Mouse (Mus musculus): Measurements from ENCODE around the gene Taar7b. TPM values are rescaled to one million over a fixed set of nuclear protein-coding genes. Genes with fewer than 3 reads are reported as not detected.

The Taar7b gene
- polyA plus RNA-seq, 1 experiment: not detected

DNA sequence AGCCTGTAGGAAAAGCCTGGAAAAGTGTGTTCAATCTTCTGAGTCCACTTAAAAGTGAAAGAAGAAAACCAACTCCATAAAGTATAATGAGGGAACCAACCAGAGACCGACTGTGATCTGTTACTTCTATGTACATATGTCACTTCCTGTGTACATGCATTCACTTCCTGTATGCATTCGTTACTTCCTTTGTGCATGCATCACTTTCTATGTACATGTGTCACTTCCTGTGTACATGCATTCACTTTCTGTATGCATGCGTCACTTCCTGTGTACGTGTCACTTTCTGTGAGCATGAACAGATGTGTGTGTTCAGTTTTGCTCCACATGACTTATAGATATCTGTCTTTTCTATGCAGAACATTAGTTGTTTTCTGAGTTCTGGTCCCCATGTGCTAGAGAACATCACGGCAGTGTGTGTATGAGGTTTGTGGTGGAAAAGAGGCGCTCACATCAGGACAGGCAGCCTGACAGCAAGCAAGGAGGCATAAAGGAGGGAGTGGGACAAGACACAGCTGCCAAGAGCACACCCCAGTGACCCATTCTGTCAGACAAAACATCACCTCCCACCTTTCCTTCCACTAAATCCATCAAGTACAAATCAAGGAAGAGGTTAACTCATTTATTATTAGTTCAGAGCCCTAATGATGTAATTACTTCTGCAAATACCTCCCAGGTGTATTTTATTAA is 34.7 kb upstream of the Taar7b start:
- TF ChIP-seq MYOD1 (IDR thresholded peaks at IDR 0.05; ENCODE audit: control insufficient read depth in 1 of 3, insufficient read length in 2 of 3, low read depth in 2 of 3): no peak
- TF ChIP-seq TCF3 (IDR thresholded peaks at IDR 0.05; ENCODE audit: insufficient read length, low read depth): no peak
- TF ChIP-seq POLR2A (IDR thresholded peaks at IDR 0.05; ENCODE audit: insufficient read length, low read depth): no peak
- no peak for TF ChIP-seq USF1 (IDR thresholded peaks at IDR 0.05; ENCODE audit: low read depth)
- TF ChIP-seq E2F4 (IDR thresholded peaks at IDR 0.05; ENCODE audit: insufficient read depth): no peak
- no peak for TF ChIP-seq MYOG (IDR thresholded peaks at IDR 0.05; ENCODE audit: control insufficient read depth in 1 of 3, insufficient read depth in 1 of 3, insufficient read length in 2 of 3, low read depth in 2 of 3)
- no peak for TF ChIP-seq CEBPB (IDR thresholded peaks at IDR 0.05; ENCODE audit: insufficient read depth, poor library complexity, severe bottlenecking)
- no peak for TF ChIP-seq POLR2AphosphoS2 (IDR thresholded peaks at IDR 0.05; ENCODE audit: insufficient read length, low read depth)
- no peak for TF ChIP-seq TCF12 (IDR thresholded peaks at IDR 0.05; ENCODE audit: insufficient read depth, poor library complexity, severe bottlenecking)
- no peak for TF ChIP-seq REST (IDR thresholded peaks at IDR 0.05; ENCODE audit: insufficient read depth, insufficient read length)
- TF ChIP-seq SRF (IDR thresholded peaks at IDR 0.05; ENCODE audit: control insufficient read depth, insufficient read length, low read depth): no peak
- no peak for TF ChIP-seq MAX (IDR thresholded peaks at IDR 0.05; ENCODE audit: low read depth)
- Histone ChIP-seq H3K4me3 (no peak overlapping the region), H3K4me2 (ENCODE audit: low read depth) (no peak overlapping the region), H3K36me3 (ENCODE audit: control insufficient read depth, insufficient read depth) (no peaks in the 10 kb centered on the region), H3K79me2 (ENCODE audit: control insufficient read depth, insufficient read depth) (no peaks in the 10 kb centered on the region), H3K27me3 (ENCODE audit: control insufficient read depth, insufficient read depth, insufficient read length) (peaks cover 5% of the 10 kb centered on the region), H3ac (ENCODE audit: control insufficient read depth, insufficient read length) (no peak overlapping the region)

DNA sequence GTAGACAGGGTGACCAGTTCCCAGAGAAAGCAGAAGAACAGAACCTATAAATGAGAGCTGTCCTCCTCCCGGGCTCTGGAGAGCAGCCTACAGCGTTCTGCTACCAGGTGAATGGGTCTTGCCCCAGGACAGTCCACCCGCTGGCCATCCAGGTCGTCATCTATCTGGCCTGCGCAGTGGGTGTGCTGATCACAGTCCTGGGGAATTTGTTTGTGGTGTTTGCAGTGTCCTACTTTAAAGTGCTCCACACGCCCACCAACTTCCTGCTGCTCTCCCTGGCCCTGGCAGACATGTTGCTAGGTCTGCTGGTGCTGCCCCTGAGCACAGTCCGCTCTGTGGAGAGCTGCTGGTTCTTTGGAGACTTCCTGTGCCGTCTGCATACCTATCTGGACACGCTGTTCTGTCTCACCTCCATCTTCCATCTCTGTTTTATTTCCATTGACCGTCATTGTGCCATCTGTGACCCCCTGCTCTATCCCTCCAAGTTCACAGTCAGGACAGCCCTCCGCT is 29.0 kb upstream of the Taar7b start, which contains the start of gene Taar5:
Gene Taar5 (plus strand): TSS at position 51 of the 510 bp plus-strand sequence.
- no peaks in the 10 kb centered on the region for H3K79me2 ChIP-seq (ENCODE audit: control insufficient read depth, insufficient read depth)
- no peak for TF ChIP-seq POLR2AphosphoS2 (IDR thresholded peaks at IDR 0.05; ENCODE audit: insufficient read length, low read depth)
- no peak for TF ChIP-seq E2F4 (IDR thresholded peaks at IDR 0.05; ENCODE audit: insufficient read depth)
- TF ChIP-seq REST (IDR thresholded peaks at IDR 0.05; ENCODE audit: insufficient read depth, insufficient read length): no peak
- no peak for TF ChIP-seq POLR2A (IDR thresholded peaks at IDR 0.05; ENCODE audit: insufficient read length, low read depth)
- no peak for TF ChIP-seq MAX (IDR thresholded peaks at IDR 0.05; ENCODE audit: low read depth)
- no peak for TF ChIP-seq CEBPB (IDR thresholded peaks at IDR 0.05; ENCODE audit: insufficient read depth, poor library complexity, severe bottlenecking)
- no peak for TF ChIP-seq TCF3 (IDR thresholded peaks at IDR 0.05; ENCODE audit: insufficient read length, low read depth)
- TF ChIP-seq TCF12 (IDR thresholded peaks at IDR 0.05; ENCODE audit: insufficient read depth, poor library complexity, severe bottlenecking): no peak
- TF ChIP-seq MYOG (IDR thresholded peaks at IDR 0.05; ENCODE audit: control insufficient read depth in 1 of 3, insufficient read depth in 1 of 3, insufficient read length in 2 of 3, low read depth in 2 of 3): no peak
- TF ChIP-seq MYOD1 (IDR thresholded peaks at IDR 0.05; ENCODE audit: control insufficient read depth in 1 of 3, insufficient read length in 2 of 3, low read depth in 2 of 3): no peak
- no peak for TF ChIP-seq USF1 (IDR thresholded peaks at IDR 0.05; ENCODE audit: low read depth)
- TF ChIP-seq SRF (IDR thresholded peaks at IDR 0.05; ENCODE audit: control insufficient read depth, insufficient read length, low read depth): no peak
- H3K4me2 ChIP-seq (ENCODE audit: low read depth): no peak within 1 kb of the TSS
- H3K4me3 ChIP-seq: no peak within 1 kb of the TSS
- H3K27me3 ChIP-seq (ENCODE audit: control insufficient read depth, insufficient read depth, insufficient read length): peaks cover 9% of the 10 kb centered on the region
- H3K36me3 ChIP-seq (ENCODE audit: control insufficient read depth, insufficient read depth): no peaks in the 10 kb centered on the region
- H3ac ChIP-seq (ENCODE audit: control insufficient read depth, insufficient read length): no peak within 1 kb of the TSS

DNA sequence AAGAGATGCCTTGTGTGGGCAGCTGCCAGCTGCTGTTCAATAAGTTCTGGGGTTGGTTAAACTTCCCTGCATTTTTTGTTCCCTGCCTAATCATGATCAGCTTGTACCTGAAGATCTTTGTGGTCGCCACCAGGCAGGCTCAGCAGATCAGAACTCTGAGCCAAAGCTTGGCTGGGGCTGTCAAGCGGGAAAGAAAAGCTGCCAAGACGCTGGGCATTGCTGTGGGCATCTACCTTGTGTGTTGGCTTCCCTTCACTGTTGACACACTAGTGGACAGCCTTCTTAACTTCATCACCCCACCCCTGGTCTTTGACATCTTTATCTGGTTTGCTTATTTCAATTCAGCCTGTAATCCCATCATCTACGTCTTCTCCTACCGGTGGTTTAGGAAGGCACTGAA is 28.5 kb upstream of the Taar7b start:
- H3K79me2 ChIP-seq (ENCODE audit: control insufficient read depth, insufficient read depth): no peaks in the 10 kb centered on the region
- no peak overlapping the region for H3K4me3 ChIP-seq
- peaks cover 9% of the 10 kb centered on the region for H3K27me3 ChIP-seq (ENCODE audit: control insufficient read depth, insufficient read depth, insufficient read length)
- no peaks in the 10 kb centered on the region for H3K36me3 ChIP-seq (ENCODE audit: control insufficient read depth, insufficient read depth)
- no peak overlapping the region for H3ac ChIP-seq (ENCODE audit: control insufficient read depth, insufficient read length)
- TF ChIP-seq MAX (IDR thresholded peaks at IDR 0.05; ENCODE audit: low read depth) (no peak), POLR2AphosphoS2 (IDR thresholded peaks at IDR 0.05; ENCODE audit: insufficient read length, low read depth) (no peak), E2F4 (IDR thresholded peaks at IDR 0.05; ENCODE audit: insufficient read depth) (no peak), SRF (IDR thresholded peaks at IDR 0.05; ENCODE audit: control insufficient read depth, insufficient read length, low read depth) (no peak), MYOD1 (IDR thresholded peaks at IDR 0.05; ENCODE audit: control insufficient read depth in 1 of 3, insufficient read length in 2 of 3, low read depth in 2 of 3) (no peak), REST (IDR thresholded peaks at IDR 0.05; ENCODE audit: insufficient read depth, insufficient read length) (no peak), CEBPB (IDR thresholded peaks at IDR 0.05; ENCODE audit: insufficient read depth, poor library complexity, severe bottlenecking) (no peak), USF1 (IDR thresholded peaks at IDR 0.05; ENCODE audit: low read depth) (no peak), TCF3 (IDR thresholded peaks at IDR 0.05; ENCODE audit: insufficient read length, low read depth) (no peak), POLR2A (IDR thresholded peaks at IDR 0.05; ENCODE audit: insufficient read length, low read depth) (no peak), MYOG (IDR thresholded peaks at IDR 0.05; ENCODE audit: control insufficient read depth in 1 of 3, insufficient read depth in 1 of 3, insufficient read length in 2 of 3, low read depth in 2 of 3) (no peak), TCF12 (IDR thresholded peaks at IDR 0.05; ENCODE audit: insufficient read depth, poor library complexity, severe bottlenecking) (no peak)
- H3K4me2 ChIP-seq (ENCODE audit: low read depth): no peak overlapping the region

DNA sequence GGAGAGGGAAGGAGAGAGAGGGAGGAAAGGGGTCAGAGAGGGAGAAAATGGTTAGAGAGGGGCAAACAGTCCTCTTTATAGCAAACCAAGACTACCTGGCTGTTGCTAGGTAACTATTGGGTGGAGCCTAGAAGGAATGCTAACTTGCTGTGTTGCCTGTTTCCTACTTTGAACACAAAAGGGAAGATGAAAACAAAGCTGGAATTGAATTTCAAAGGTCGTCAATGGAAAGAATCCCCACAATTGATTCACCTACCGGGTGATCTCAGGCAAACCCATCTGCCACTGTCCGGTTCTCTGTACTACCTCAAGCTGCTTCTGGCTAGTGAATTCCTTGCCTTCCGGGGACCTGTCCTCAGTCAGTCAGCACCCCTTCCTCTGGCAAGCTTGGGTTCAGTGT is 21.8 kb upstream of the Taar7b start:
- no peak for TF ChIP-seq MYOD1 (IDR thresholded peaks at IDR 0.05; ENCODE audit: control insufficient read depth in 1 of 3, insufficient read length in 2 of 3, low read depth in 2 of 3)
- no peak for TF ChIP-seq USF1 (IDR thresholded peaks at IDR 0.05; ENCODE audit: low read depth)
- TF ChIP-seq TCF3 (IDR thresholded peaks at IDR 0.05; ENCODE audit: insufficient read length, low read depth): no peak
- no peak for TF ChIP-seq CEBPB (IDR thresholded peaks at IDR 0.05; ENCODE audit: insufficient read depth, poor library complexity, severe bottlenecking)
- TF ChIP-seq E2F4 (IDR thresholded peaks at IDR 0.05; ENCODE audit: insufficient read depth): no peak
- TF ChIP-seq TCF12 (IDR thresholded peaks at IDR 0.05; ENCODE audit: insufficient read depth, poor library complexity, severe bottlenecking): no peak
- no peak for TF ChIP-seq SRF (IDR thresholded peaks at IDR 0.05; ENCODE audit: control insufficient read depth, insufficient read length, low read depth)
- TF ChIP-seq MAX (IDR thresholded peaks at IDR 0.05; ENCODE audit: low read depth): no peak
- TF ChIP-seq POLR2AphosphoS2 (IDR thresholded peaks at IDR 0.05; ENCODE audit: insufficient read length, low read depth): no peak
- TF ChIP-seq POLR2A (IDR thresholded peaks at IDR 0.05; ENCODE audit: insufficient read length, low read depth): no peak
- TF ChIP-seq MYOG (IDR thresholded peaks at IDR 0.05; ENCODE audit: control insufficient read depth in 1 of 3, insufficient read depth in 1 of 3, insufficient read length in 2 of 3, low read depth in 2 of 3): no peak
- TF ChIP-seq REST (IDR thresholded peaks at IDR 0.05; ENCODE audit: insufficient read depth, insufficient read length): no peak
- Histone ChIP-seq H3K4me2 (ENCODE audit: low read depth) (no peak overlapping the region), H3K27me3 (ENCODE audit: control insufficient read depth, insufficient read depth, insufficient read length) (no peaks in the 10 kb centered on the region), H3K36me3 (ENCODE audit: control insufficient read depth, insufficient read depth) (no peaks in the 10 kb centered on the region), H3K79me2 (ENCODE audit: control insufficient read depth, insufficient read depth) (no peaks in the 10 kb centered on the region), H3ac (ENCODE audit: control insufficient read depth, insufficient read length) (no peak overlapping the region), H3K4me3 (no peak overlapping the region)

Data from myocyte (in vitro differentiated cells).